Mouse (Mus musculus): Measurements from ENCODE around the gene Gbe1. TPM values are rescaled to one million over a fixed set of nuclear protein-coding genes. Genes with fewer than 3 reads are reported as not detected.

Gene Gbe1
- polyA plus RNA-seq (2015; fragmentation: Illumina TruSeq; extraction: RNeasy Lipid Tissue Mini Kit (QIAGEN cat#74804); ENCODE audit: insufficient read depth, low read depth, low replicate concordance): 3.5 TPM

DNA sequence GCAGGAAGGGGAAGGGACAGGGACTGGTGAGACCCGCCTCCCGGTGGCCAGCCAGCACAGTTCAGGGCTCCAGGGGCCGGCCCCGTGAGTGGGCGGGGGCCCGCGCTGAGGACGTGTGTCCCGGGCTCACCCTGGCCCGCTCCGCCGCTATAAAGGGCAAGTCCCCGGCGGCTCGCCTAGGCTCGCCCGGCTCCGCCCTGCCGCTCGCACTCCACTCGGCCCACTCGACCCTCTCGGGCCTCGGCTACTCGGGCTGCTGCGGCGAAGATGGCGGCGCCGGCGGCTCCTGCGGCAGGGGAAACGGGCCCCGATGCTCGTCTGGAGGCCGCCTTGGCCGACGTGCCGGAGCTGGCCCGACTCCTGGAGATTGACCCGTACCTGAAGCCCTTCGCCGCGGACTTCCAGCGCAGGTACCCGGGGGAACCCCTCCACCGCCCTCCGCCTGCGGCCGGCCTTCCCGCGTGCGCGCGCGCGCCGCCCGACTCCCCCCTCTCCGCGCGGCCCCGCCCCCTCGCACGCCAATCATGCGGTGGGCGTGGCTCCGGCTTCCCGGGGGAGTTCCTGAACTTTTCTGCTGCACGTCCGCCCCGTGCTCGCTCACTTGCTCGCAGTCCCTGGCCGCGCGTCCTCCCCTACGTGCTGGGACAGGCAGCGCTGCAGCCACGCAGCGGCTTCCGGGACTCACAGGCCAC is at the start of gene Gbe1:
Gene Gbe1 (plus strand): TSS at position 64 of the 692 bp plus-strand sequence.

Data from pancreas, adult 10 weeks (tissue).